Mouse (Mus musculus): ENCODE results near the gene Tmem185b. TPM values are rescaled to one million over a fixed set of nuclear protein-coding genes. Genes with fewer than 3 reads are reported as not detected.

Tmem185b gene
- 15.9 and 17.3 TPM in 2 replicates for polyA plus RNA-seq (2015; fragmentation: Nextera tagmentation; extraction: Ambion mirVana)

GRCm38 (mm10) chr1:119525689-119526591, at the start of gene Tmem185b:
Gene Tmem185b, plus strand, starts transcription at chr1:119526160.

GRCm38 (mm10) chr1:119504260-119505062, 21.5 kb upstream of the Tmem185b start, which contains the start of gene Ralb:
Gene Ralb, minus strand, starts transcription at chr1:119504794.

Other genes starting within 250 kb of the Tmem185b start
- 3.0 and 4.1 TPM in 2 replicates for gene Inhbb, start 103.9 kb upstream of the Tmem185b start, polyA plus RNA-seq (2015; fragmentation: Nextera tagmentation; extraction: Ambion mirVana)
- 60.8 and 63.0 TPM in 2 replicates for gene Ralb, start 21.4 kb upstream of the Tmem185b start, polyA plus RNA-seq (2015; fragmentation: Nextera tagmentation; extraction: Ambion mirVana)
- gene Epb41l5, start 122.8 kb downstream of the Tmem185b start, polyA plus RNA-seq (2015; fragmentation: Nextera tagmentation; extraction: Ambion mirVana) = 12.5 and 13.2 TPM in 2 replicates

All from neural tube, postnatal 0 days (tissue).